Mouse (Mus musculus) C2C12 (cell line): Measurements from ENCODE around the gene Gstp2. TPM values are rescaled to one million over a fixed set of nuclear protein-coding genes. Genes with fewer than 3 reads are reported as not detected.
A peak's percentile ranks its signal among the peaks of the same experiment; 100 is the strongest.

Experiments used
- H3K27me3 ChIP-seq: one replicate; pipeline ENCODE4 v1.6.1; 2011; ENCODE audit not compliant: control insufficient read depth, insufficient read depth, insufficient read length
- H3K36me3 ChIP-seq: one replicate; pipeline ENCODE4 v1.6.1; 2011; ENCODE audit not compliant: control insufficient read depth, insufficient read depth
- H3K4me3 ChIP-seq: one replicate; pipeline ENCODE4 v1.5.1; 2011; ENCODE audit warnings: mild to moderate bottlenecking, control low read depth; ENCODE audit not compliant: poor library complexity, insufficient read depth, severe bottlenecking
- H3K79me2 ChIP-seq: one replicate; pipeline ENCODE4 v1.6.1; 2011; ENCODE audit not compliant: control insufficient read depth, insufficient read depth
- H3K79me3 ChIP-seq: one replicate; pipeline ENCODE4 v1.6.1; 2011; ENCODE audit warnings: low read depth, control low read depth
- H3ac ChIP-seq: one replicate; pipeline ENCODE3; 2011; ENCODE audit warnings: low read depth; ENCODE audit not compliant: control insufficient read depth, insufficient read length
- CEBPB ChIP-seq: IDR thresholded peaks from one replicate; pipeline ENCODE4 v1.6.1; 2011; ENCODE audit warnings: low read depth, mild to moderate bottlenecking, control low read depth, moderate library complexity
- CTCF ChIP-seq: IDR thresholded peaks from one replicate; pipeline ENCODE4 v1.5.1; 2011; ENCODE audit not compliant: control insufficient read depth, insufficient read depth, insufficient read length
- FOSL1 ChIP-seq: IDR thresholded peaks from one replicate; pipeline ENCODE4 v1.8.0; 2011; ENCODE audit warnings: mild to moderate bottlenecking, low read length; ENCODE audit not compliant: poor library complexity, insufficient read depth, severe bottlenecking
- MAX ChIP-seq: IDR thresholded peaks from one replicate; pipeline ENCODE4 v1.6.1; 2011; ENCODE audit warnings: mild to moderate bottlenecking, control low read depth
- MYOD1 ChIP-seq: IDR thresholded peaks from one replicate; pipeline ENCODE4 v1.6.1; 2011; ENCODE audit warnings: low read depth; ENCODE audit not compliant: control insufficient read depth, insufficient read length
- MYOG ChIP-seq: IDR thresholded peaks from one replicate; pipeline ENCODE4 v1.6.1; 2011; ENCODE audit not compliant: control insufficient read depth, insufficient read length; ENCODE audit errors: extremely low read depth
- USF1 ChIP-seq: IDR thresholded peaks from one replicate; pipeline ENCODE4 v1.6.1; 2011; ENCODE audit warnings: low read depth, mild to moderate bottlenecking, control low read depth, moderate library complexity
- polyA plus RNA-seq: library from polyadenylated mRNA; unstranded; fragments of >200 nt; fragmentation: generic; extraction: Trizol; gene quantifications from one replicate; pipeline ENCODE4 v1.2.1, GENCODE M21; 2012; ENCODE audit warnings: missing spikeins

The Gstp2 gene
- polyA plus RNA-seq, 1 experiment, result 7.2 TPM

DNA sequence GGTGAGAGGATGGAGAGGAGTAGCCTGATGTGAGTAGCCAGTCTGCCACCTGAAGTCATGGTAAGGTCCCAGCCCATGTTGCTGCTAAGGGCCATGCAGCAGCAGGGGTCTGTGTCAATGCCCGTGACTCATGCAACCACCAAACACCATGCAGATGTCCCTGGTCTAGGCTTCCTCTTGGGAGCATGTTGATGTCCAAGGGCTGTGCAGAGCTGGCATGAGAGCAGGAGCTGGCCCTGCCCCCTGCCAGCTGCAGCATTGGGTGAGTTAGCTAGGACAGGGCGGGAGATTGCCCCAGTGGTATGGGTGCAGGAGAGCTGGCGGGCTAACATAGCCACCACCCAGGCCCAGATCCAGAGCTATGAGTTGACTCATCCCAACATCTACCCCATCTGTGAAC lies 44.6 kb upstream of the Gstp2 start:
- H3K27me3 ChIP-seq, result no peaks in the 10 kb centered on the region
- no peaks in the 10 kb centered on the region for H3K79me2 ChIP-seq
- no peak overlapping the region for H3ac ChIP-seq
- H3K4me3 ChIP-seq, result no peak overlapping the region
- H3K79me3 ChIP-seq, result no peaks in the 10 kb centered on the region
- no peaks in the 10 kb centered on the region for H3K36me3 ChIP-seq
- TF ChIP-seq MYOD1 (peak; percentile 75), MAX (peak; percentile 88), FOSL1 (peak; percentile 5), USF1 (no peak)

GRCm38 (mm10) chr19:4089128-4089527 lies 43.3 kb upstream of the Gstp2 start:
- no peaks in the 10 kb centered on the region for H3K36me3 ChIP-seq
- H3ac ChIP-seq, result no peak overlapping the region
- no peaks in the 10 kb centered on the region for H3K27me3 ChIP-seq
- H3K79me2 ChIP-seq, result no peaks in the 10 kb centered on the region
- no peaks in the 10 kb centered on the region for H3K79me3 ChIP-seq
- no peak for TF ChIP-seq FOSL1
- no peak for TF ChIP-seq MYOD1
- TF ChIP-seq MAX, result no peak
- no peak for TF ChIP-seq USF1
- TF ChIP-seq CTCF, result no peak
- no peak for TF ChIP-seq CEBPB
- no peak for TF ChIP-seq MYOG
- H3K4me3 ChIP-seq, result no peak overlapping the region

GRCm38 (mm10) chr19:4088146-4088545 lies 42.3 kb upstream of the Gstp2 start:
- H3K4me3 ChIP-seq, result no peak overlapping the region
- no peak overlapping the region for H3ac ChIP-seq
- no peaks in the 10 kb centered on the region for H3K27me3 ChIP-seq
- no peaks in the 10 kb centered on the region for H3K36me3 ChIP-seq
- TF ChIP-seq MYOG (no peak), MYOD1 (no peak), CTCF (no peak)
- no peaks in the 10 kb centered on the region for H3K79me2 ChIP-seq
- H3K79me3 ChIP-seq, result no peaks in the 10 kb centered on the region

- TF ChIP-seq CEBPB (peak; percentile 89), MYOD1 (no peak)
- Histone ChIP-seq H3K36me3 (no peaks in the 10 kb centered on the region), H3K79me2 (no peaks in the 10 kb centered on the region), H3K79me3 (no peaks in the 10 kb centered on the region), H3ac (no peak overlapping the region), H3K4me3 (no peak overlapping the region), H3K27me3 (no peaks in the 10 kb centered on the region)
These were observed 41.3 kb upstream of the Gstp2 start for GRCm38 (mm10) chr19:4087090-4087489.

DNA sequence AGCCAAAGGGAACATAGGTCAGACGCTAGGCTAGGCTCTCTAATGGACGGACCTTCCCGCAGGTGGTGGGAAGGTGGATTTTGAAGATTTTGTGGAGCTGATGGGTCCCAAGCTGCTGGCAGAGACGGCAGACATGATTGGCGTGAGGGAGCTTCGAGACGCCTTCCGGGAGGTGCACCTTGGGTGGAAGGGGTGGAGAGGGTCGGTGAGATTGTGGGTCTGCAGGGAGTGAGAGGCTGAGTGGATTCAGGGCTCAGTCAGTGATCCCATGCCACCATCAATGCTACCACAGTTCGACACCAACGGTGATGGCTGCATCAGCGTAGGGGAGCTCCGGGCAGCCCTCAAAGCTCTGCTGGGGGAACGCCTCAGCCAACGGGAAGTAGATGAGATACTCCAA lies 40.3 kb upstream of the Gstp2 start:
- no peaks in the 10 kb centered on the region for H3K27me3 ChIP-seq
- H3K79me2 ChIP-seq, result no peaks in the 10 kb centered on the region
- no peak overlapping the region for H3K4me3 ChIP-seq
- no peaks in the 10 kb centered on the region for H3K79me3 ChIP-seq
- H3K36me3 ChIP-seq, result no peaks in the 10 kb centered on the region
- no peak overlapping the region for H3ac ChIP-seq
- no peak for TF ChIP-seq MYOG
- no peak for TF ChIP-seq USF1

- Histone ChIP-seq H3K27me3 (no peaks in the 10 kb centered on the region), H3K4me3 (no peak overlapping the region), H3K79me2 (no peaks in the 10 kb centered on the region), H3K36me3 (no peaks in the 10 kb centered on the region), H3K79me3 (no peaks in the 10 kb centered on the region), H3ac (no peak overlapping the region)
- TF ChIP-seq MAX (no peak), MYOD1 (no peak), FOSL1 (no peak), CEBPB (no peak), CTCF (no peak), USF1 (no peak), MYOG (no peak)
These were observed 39.2 kb upstream of the Gstp2 start for GRCm38 (mm10) chr19:4084984-4085383.

GRCm38 (mm10) chr19:4083826-4084225 lies 38.0 kb upstream of the Gstp2 start:
- Histone ChIP-seq H3K36me3 (no peaks in the 10 kb centered on the region), H3K4me3 (no peak overlapping the region), H3ac (no peak overlapping the region), H3K79me3 (no peaks in the 10 kb centered on the region), H3K79me2 (no peaks in the 10 kb centered on the region), H3K27me3 (no peaks in the 10 kb centered on the region)
- TF ChIP-seq MYOG (no peak), MYOD1 (no peak), CEBPB (no peak)
